Comparison of ENCODE assay signal across 10 mouse cellular contexts in the genomic region with DNA sequence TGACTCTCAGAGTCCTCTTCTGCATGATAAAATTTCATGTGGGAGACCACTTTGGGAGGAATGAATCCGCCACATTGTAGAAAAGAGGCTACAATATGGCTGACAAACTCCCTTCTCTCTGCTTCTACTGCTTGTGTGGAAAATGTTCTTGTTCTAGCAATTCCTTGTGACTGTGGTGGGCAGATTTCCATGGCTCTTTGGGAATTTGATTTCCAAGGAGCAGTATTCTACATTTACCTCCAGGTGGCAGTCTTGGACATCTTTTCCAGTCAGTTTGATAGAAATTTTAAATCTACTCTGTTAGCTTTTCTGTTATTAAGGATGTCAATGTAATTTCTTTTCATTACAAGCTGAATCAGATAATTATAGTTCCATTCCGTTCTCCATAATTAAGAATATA. TPM values are rescaled to one million over a fixed set of nuclear protein-coding genes. Genes with fewer than 3 reads are reported as not detected.
DNase-seq lines count a peak whose midpoint lies in the region; ATAC-seq and TF ChIP-seq lines count a peak whose summit lies in the region.
"Had no signal": no experiment of that assay in that cellular context is flagged by ENCODE, and none has a peak within 500 bp of the region (broad histone marks: within the 10 kb centered on the region; RNA-seq: fewer than 3 reads in every experiment).

No protein-coding gene starts in this region.

- no peaks in the 10 kb centered on the region for H3K27me3 ChIP-seq in heart, adult 2 months (ENCODE audit: control insufficient read depth, insufficient read depth, low read length)
- no peaks in the 10 kb centered on the region for H3K27me3 ChIP-seq in Patski
- no peaks in the 10 kb centered on the region for H3K27me3 ChIP-seq in kidney, embryonic 14.5 days (ENCODE audit: control insufficient read depth, insufficient read depth, low read length)
- H3K27me3 ChIP-seq: heart, embryonic 15.5 days; megakaryocyte, embryonic 14.5 days had no signal

- POLR2A ChIA-PET in Patski (lab: Charles Lee), result interaction anchor here (0.6 kb wide), 1 partner anchor 605 kb away, joined by 3 read pairs; no protein-coding TSS in a partner anchor

- H3K4me1 ChIP-seq in heart, adult 2 months (ENCODE audit: control insufficient read depth, insufficient read depth, low read length), result no peaks in the 10 kb centered on the region
- H3K4me1 ChIP-seq in lung, adult 2 months (ENCODE audit: control insufficient read depth, insufficient read depth, low read length), result no peaks in the 10 kb centered on the region
- H3K4me1 ChIP-seq in kidney, embryonic 14.5 days (ENCODE audit: control insufficient read depth, insufficient read depth, low read length), result no peaks in the 10 kb centered on the region
- H3K4me1 ChIP-seq: heart, embryonic 15.5 days; megakaryocyte, embryonic 14.5 days had no signal

- H3K36me3 ChIP-seq in heart, adult 2 months (ENCODE audit: control insufficient read depth, insufficient read depth, low read length), result no peaks in the 10 kb centered on the region
- peaks cover 8% of the 10 kb centered on the region; the same call in 1 of the 2 replicates for H3K36me3 ChIP-seq in kidney, embryonic 14.5 days (ENCODE audit: control insufficient read depth, insufficient read depth, low read length)
- H3K36me3 ChIP-seq: heart, embryonic 15.5 days had no signal

- TF ChIP-seq POLR2A in heart, adult 2 months (IDR thresholded peaks at IDR 0.05; ENCODE audit: insufficient read depth, low read depth, low read length), result no peak
- no peak for TF ChIP-seq POLR2A in lung, adult 2 months (IDR thresholded peaks at IDR 0.05; ENCODE audit: borderline replicate concordance, extremely low read depth, low read depth, low read length)

- no peak overlapping the region for H3K27ac ChIP-seq in heart, adult 2 months
- H3K27ac ChIP-seq in kidney, embryonic 14.5 days (ENCODE audit: low read depth, low read length), result no peak overlapping the region
- H3K27ac ChIP-seq: heart, embryonic 15.5 days had no signal

- H3K79me2 ChIP-seq in heart, adult 2 months (replicated peaks; ENCODE audit: control insufficient read depth, insufficient read depth, low read length), result no peaks in the 10 kb centered on the region

- H3K9ac ChIP-seq in heart, adult 2 months (ENCODE audit: low read depth, low read length), result no peak overlapping the region
- H3K9ac ChIP-seq in kidney, embryonic 14.5 days (ENCODE audit: low read depth, low read length), result no peak overlapping the region
- H3K9ac ChIP-seq: heart, embryonic 15.5 days had no signal

- in situ Hi-C loops in Patski (cut with MboI; ENCODE audit: low pct_unique_long_range_greater_than_20kb), result loop anchor here (5.0 to 10.0 kb wide), 2 partner anchors 700 to 1067 kb away; no protein-coding TSS in a partner anchor

- DNase-seq in heart, adult 2 months, result no peak
- no peak for DNase-seq in heart, postnatal 25 days (ENCODE audit: low spot score)
- DNase-seq in lung, adult 2 months, result no peak
- DNase-seq in lung, postnatal 4 days, result no peak
- DNase-seq in Patski (ENCODE audit: low read depth, low spot score), result no peak

- CTCF ChIA-PET in Patski (lab: Charles Lee), result interaction anchor here (0.7 to 3.1 kb wide), 13 partner anchors 8 to 695 kb away, joined by 3 to 13 read pairs (median 4); a partner anchor contains a TSS

- intact Hi-C loops in heart, adult 2 months (cut with DNase I), result loop anchor here (5.0 kb wide), 1 partner anchor 690 kb away; no protein-coding TSS in a partner anchor
- intact Hi-C loops in heart, postnatal 25 days (cut with DNase I), result loop anchor here (5.0 kb wide), 1 partner anchor 690 kb away; no protein-coding TSS in a partner anchor

- H3K4me3 ChIP-seq in heart, adult 2 months, result no peak overlapping the region
- H3K4me3 ChIP-seq in lung, adult 2 months (replicated peaks; ENCODE audit: extremely low read depth, low read depth, low read length), result no peak overlapping the region
- H3K4me3 ChIP-seq in kidney, embryonic 14.5 days (ENCODE audit: low read length), result no peak overlapping the region
- H3K4me3 ChIP-seq: heart, embryonic 15.5 days; megakaryocyte, embryonic 14.5 days had no signal

- TF ChIP-seq EP300 in heart, adult 2 months (IDR thresholded peaks at IDR 0.05; ENCODE audit: insufficient read depth, low read depth, low read length), result no peak

- WGBS in heart, adult 2 months, result 30% methylated on average over 2 of the region's 2 CpGs
- WGBS in lung, adult 2 months, result 43% methylated on average over 2 of the region's 2 CpGs
- WGBS in kidney, embryonic 14.5 days, result 34% methylated on average over 2 of the region's 2 CpGs

- H3K4me2 ChIP-seq in kidney, embryonic 14.5 days (replicated peaks; ENCODE audit: low read depth, low read length), result no peak overlapping the region
- H3K4me2 ChIP-seq: heart, embryonic 15.5 days had no signal

- ATAC-seq in Patski, result no peak
- peak; percentile 54; the same call in 1 of the 2 replicates for ATAC-seq in megakaryocyte, adult 5-6 weeks (ENCODE audit: poor library complexity, severe bottlenecking)
- ATAC-seq in monocyte, adult 5-6 weeks (replicated peaks; ENCODE audit: insufficient number of reproducible peaks, low FRiP score, low TSS enrichment, poor library complexity, severe bottlenecking), result no peak
- ATAC-seq in kidney, embryonic 14.5 days (ENCODE audit: low FRiP score, low TSS enrichment), result no peak

- peak; percentile 77 for TF ChIP-seq CTCF in heart, adult 2 months (IDR thresholded peaks at IDR 0.05)
- TF ChIP-seq CTCF in lung, adult 2 months (IDR thresholded peaks at IDR 0.05; ENCODE audit: insufficient read depth, low read length), result peak; percentile 20; the same call in 1 of the 2 replicates
- TF ChIP-seq CTCF in Patski (IDR thresholded peaks at IDR 0.05), result peak; percentile 67

- H3K9me3 ChIP-seq in kidney, embryonic 14.5 days (ENCODE audit: control insufficient read depth, low read length), result no peaks in the 10 kb centered on the region
- H3K9me3 ChIP-seq: heart, embryonic 15.5 days; megakaryocyte, embryonic 14.5 days had no signal

RNA-seq across cellular contexts. Expression of a gene that starts 13.5 kb away (rescaled TPM):
- 10 to 100 TPM; 22.6 to 24.3 TPM for total RNA-seq in heart, adult 2 months (2021)
- polyA plus RNA-seq in heart, adult 2 months (2012; rRNA removed), result 8.0 and 19.8 TPM in 2 replicates
- total RNA-seq in heart, postnatal 25 days (2021), result 10 to 100 TPM; 21.0 to 24.1 TPM
- 7.4 and 11.5 TPM in 2 replicates for polyA plus RNA-seq in lung, adult 2 months (2012; rRNA removed)
- polyA plus RNA-seq in Patski (2021), result 38.8 TPM
- total RNA-seq in megakaryocyte, adult 5-6 weeks (2015), result 27.6 and 29.3 TPM in 2 replicates
- total RNA-seq in megakaryocyte, adult 5-6 weeks (2017), result 22.2 and 22.8 TPM in 2 replicates
- total RNA-seq in monocyte, adult 5-6 weeks (2017), result 13.3 to 26.5 TPM (median 17.4 TPM) in 3 replicates
- 30.7 and 42.1 TPM in 2 replicates for polyA plus RNA-seq in kidney, embryonic 14.5 days (2014; fragmentation: Nextera tagmentation; extraction: Ambion mirVana)

Comparison
In these comparisons a context has a peak if more than half of its experiments do, and no peak if none do; other contexts are left out.
1. CTCF ChIP-seq: peak in every context shown above with its lines; median percentile 77 in heart, adult 2 months; 67 in Patski; 20 in lung, adult 2 months.